Mouse (Mus musculus): Measurements from ENCODE around the gene Tacc2.

GRCm38 (mm10) chr7:130577388-130578003, at the start of gene Tacc2:
- TF ChIP-seq CTCF (IDR thresholded peaks at IDR 0.05; ENCODE audit: insufficient read depth, low read depth, low read length) = no peak
- no peak for TF ChIP-seq POLR2A (IDR thresholded peaks at IDR 0.05; ENCODE audit: insufficient read depth, low read depth, low read length)
